Mouse (Mus musculus) adrenal gland (tissue): ENCODE data around the gene Vrk1.

Source experiments
- intact Hi-C: fragments of 180-260 bp; cut with DNase I; formaldehyde crosslinking; loops from one replicate; pipeline ENCODE4 v1.15.1; 2025

The Vrk1 gene

DNA sequence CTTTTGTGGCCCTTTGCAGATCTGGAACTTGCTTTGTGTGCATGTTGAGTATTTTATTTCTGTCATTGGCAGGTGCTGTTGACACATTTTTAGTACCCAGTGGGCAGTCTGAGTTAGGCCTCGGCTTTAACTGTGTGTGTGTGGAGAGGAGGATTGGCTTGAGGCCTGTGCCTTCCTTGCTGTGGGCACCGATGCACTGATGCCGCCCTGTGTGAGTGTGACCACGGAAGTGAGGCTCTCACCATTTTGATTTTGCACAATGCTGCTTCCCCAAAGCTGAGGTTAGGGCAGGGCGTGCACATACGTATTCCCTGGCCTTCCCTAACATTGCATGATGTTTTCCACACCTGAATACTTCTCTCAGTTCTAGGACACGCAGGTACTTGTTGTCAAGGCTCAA lies 30.2 kb downstream of the Vrk1 start:
- intact Hi-C loops = no loop called here

DNA sequence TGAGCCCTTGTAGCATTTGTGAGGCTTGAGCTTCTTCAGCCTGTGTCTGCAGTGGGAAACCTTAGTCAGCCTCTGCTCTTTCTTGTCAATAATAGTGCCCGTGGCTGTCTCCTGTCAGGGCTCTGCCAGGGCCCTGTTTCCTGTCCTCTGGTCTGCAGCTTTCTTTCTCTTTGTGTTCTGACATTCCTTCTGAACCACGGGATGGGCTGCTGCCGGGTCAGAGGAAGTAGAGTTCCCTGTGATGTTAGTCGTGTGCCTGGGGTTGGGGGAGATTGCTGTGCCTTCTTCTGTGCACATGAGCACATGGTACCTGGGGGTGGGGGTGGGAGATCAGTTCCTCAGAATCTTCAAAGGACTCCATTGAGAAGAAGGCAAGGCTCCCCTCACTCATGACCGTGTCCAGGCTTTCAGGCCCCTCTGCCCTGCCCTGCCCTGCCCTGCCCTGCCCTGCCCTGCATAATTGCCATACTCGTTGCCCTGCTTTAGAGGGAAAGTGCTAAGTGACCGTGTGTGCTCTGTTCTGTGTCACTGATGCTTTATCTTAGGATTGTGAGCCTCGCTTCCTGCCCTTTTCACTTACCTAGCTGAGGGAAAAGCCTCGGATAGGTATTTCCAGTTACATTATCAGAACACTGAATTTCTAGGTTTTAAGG lies 36.2 kb downstream of the Vrk1 start:
- intact Hi-C loops = no loop called here

DNA sequence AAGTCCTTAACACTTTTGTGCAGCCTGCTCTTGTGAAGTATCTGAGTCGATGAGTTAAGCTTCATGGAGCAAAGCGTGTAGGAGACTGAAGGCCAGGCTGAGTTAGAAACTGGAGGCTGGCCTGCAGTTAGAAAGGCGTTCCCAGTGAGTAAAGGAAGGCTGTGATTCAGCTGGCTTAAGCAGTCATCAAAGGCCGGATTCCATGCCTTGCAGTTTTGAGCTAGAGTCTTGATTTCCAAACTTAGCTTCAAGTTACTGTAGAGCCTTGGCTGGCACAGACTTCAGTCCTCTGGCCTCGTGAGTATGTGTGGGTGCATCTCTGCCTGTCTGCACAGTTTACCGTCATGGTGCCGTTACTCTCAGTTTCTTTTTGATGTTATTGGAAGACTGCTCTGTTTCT lies 42.2 kb downstream of the Vrk1 start:
- intact Hi-C loops = loop anchor here (10.0 kb wide), 1 partner anchor 87 kb away; no protein-coding TSS in a partner anchor

DNA sequence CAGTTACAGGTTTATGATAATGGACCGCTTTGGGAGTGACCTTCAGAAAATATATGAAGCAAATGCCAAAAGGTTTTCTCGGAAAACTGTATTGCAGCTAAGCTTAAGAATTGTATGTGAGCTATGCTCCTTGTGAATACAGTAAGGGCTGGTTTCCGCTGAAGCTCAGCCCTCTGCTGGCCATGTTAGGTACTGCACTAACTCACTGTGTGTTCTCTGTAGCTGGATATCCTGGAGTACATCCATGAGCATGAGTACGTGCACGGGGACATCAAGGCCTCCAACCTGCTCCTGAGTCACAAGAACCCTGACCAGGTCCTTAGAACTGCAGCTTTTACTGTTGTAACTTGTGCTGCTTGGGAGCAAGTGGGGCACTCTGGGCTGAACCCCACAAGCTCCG lies 45.8 kb downstream of the Vrk1 start:
- intact Hi-C loops = loop anchor here (5.0 to 10.0 kb wide), 2 partner anchors 91 to 218 kb away; no protein-coding TSS in a partner anchor

DNA sequence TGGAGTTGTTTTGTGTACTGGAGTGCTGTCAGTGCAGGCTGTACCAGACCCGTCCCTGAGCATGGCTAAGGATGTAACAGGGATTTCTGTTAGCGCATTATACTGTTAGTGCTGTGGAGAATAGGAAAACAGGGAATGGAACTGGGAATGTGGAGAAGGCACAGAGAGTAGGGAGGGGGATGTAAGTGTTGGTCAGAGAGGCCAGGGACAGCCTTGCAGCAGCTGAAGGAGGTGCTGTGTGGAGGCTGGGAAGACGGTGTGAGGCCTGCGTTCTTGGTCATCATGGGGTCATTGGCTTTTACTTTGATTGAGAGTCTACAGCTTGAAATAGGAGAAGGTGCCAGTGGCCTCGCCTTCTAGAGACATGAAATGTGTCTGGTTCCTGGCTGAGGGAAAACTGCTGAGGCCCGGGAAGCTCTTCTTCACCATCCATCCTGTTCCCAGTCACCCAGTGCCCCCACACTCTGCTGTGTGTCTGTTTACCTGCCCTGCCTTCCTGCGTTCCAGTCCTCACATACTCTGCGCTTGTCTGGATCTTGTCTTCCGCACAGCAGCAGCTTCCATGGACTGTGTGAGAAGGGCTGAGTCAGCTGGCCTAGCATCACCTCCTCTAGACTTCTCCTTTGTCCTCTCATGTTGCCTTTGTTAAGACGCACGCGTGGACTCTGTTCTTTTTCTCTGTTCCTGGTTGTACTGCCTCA lies 50.0 kb downstream of the Vrk1 start:
- intact Hi-C loops = loop anchor here (5.0 to 10.0 kb wide), 2 partner anchors 95 to 223 kb away; no protein-coding TSS in a partner anchor

DNA sequence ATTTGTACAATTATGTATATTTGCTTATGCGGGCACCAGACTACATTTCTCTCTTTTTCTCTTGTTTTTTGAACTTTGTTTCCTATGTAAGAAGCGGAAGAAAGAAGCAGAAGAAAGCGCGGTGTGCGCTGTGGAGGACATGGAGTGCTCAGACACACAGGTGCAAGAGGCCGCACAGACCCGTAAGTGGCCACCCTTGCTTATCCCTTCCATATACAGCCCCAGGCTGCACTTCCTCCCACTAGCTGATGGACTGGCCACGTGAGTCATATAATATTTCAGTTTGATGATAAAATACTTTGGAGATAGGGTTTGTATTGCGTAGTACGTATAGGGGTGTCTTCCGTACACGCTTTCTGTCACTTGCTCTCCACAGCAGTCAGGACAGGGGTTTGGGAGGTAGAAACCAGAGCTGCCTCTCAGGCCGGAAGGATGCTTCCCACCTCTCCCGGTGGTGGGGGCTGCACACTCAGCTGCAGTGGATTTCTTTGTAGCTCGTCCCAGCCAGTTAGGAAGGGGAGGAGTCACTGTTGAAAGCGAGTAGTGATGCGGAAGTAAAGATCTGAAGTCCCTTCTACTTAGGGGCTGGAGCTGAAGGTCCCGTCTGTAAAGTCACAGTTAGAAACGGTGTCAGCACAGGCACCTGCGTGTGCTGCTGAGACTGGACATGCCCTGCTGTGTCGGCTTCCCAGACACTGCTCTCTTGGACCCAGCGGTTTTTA lies 60.6 kb downstream of the Vrk1 start:
- intact Hi-C loops = no loop called here

DNA sequence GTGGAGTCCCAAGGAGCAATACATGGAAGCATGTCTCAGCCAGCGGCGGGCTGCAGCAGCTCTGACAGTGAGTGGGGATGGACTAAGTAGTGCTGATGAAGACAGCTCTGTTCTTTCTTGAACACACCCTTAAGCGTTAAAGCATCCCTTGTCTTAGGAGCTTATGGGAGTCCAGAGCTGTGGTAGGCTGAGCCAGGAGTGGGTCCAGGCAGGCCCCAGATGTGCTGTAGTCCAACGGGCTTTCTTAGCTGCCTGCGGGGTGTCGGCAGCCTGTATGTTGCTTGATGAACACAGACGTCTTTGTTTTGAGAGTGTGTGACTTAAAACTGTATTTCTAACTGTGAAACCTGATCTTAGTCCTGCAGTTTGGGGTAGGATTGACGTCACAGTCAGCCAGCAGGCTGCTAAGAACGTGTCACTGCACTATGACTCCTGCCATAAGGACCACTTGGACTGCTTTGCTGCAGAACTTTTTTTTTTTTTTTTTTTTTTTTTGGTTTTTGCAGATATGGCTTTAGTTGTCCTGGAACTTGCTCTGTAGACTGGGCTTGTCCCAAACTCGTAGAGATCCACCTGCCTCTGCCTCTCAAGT lies 61.6 kb downstream of the Vrk1 start:
- intact Hi-C loops = no loop called here

DNA sequence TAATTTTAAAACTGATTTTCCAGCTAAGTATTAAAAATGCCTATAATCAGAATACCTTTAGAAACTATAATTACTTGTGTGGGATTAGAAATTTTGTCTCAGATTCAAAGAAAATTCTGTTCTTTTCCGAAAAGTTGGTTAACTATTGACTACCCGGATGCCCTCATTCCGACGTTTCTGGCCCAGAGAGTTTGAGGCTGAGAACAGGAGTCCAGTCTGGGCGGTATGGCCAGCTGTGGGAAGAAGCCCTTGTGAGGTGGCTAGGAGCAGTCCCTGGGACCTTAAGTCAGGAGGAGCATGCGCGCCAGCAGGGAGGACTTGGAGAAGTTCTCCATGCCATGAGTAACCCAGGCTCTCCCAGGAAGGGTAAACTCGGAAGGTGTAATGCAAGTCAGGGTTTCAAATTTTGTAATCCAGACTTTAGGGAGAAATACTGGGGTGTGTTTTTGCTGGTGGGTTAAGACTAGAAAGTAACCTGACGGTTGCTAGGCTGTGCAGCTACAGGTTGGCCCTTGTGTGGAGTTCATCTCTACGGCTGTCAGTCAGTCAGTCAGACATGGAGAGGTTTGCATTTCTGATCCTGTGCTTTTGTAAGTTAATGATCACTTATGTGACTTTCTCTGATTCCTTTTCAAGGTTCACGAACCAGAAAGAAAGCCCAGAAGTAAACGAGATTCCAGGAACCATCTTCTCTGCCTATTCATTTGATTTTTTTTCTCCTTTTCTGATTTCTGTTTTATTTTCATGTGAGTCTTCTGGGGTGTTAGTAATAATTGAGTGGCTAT lies 64.5 kb downstream of the Vrk1 start:
- intact Hi-C loops = no loop called here

DNA sequence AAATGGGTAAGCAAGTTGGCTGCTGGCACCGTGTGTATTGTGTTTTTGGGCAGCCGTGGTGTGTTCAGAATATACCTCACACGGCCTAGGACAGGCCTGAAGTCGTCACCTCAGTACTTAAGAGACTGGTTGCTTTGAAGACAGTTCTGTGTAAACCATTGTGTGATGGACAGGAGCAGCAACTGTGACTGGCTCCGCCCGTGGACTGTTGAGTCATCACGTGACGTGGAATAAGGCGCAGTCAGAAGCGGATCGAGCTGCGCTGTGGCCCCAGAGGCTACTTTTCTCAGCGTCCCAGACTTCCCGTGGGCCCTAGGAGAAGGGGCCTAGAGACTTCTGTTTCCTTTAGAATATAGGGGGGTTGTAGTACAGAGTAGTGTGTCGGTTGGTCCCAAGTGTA lies 66.1 kb downstream of the Vrk1 start:
- intact Hi-C loops = no loop called here

DNA sequence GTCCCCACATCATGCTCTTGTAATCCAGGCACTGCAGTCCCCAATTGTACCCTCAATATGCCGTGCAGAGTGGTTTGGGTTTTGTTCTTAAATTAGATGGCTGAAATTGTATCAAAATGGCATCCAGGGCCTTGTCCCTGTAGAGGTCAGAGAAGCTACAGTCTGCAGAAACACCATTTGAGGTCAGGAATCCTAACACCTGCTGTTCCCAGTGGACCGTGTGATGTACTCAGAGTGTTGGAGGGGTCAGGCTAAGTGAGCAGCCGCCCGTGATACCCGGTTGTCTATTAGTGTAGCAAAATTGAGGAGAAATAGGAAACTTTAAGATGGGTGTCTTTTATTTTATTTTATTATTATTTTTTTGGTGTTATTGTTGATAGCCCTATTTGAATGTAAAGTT lies 70.5 kb downstream of the Vrk1 start:
- intact Hi-C loops = no loop called here

DNA sequence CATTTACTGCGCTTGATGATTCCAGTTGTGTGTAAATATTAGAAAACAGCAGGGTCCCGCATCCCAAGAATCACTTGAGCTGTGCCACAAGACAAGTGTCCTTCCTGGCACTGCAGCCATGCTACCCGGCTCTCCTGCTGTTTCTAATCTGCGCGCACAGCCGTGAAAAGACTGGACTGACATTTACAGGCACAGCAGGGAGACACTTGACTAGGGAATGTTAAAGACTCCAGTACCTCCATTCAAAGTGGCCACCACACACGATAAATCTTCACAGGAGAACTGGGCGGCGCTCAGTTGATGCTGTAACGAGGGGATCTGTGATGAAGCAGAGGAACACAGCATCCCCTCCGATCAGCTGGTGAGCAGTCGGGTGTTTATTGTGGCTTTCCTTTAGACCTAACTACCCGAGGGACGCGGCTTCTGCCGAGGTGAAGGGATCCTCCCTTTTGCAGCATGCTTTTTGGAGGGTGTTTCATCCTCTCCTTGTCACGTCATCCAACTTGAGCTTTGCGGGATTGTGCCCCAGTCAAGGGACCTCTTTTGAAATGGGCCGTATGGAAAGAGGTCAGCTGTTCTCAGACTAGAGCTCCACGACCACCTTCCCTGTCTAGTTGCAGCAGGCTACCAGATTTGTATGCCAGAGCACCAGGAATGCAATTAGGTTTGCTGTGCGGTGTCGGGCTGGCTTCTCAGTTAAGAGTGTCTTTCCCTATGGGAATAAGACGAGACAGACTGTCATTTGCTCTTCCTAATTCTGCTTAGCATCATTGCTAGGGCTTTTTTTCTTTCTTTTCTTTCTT lies 71.1 kb downstream of the Vrk1 start:
- intact Hi-C loops = no loop called here

DNA sequence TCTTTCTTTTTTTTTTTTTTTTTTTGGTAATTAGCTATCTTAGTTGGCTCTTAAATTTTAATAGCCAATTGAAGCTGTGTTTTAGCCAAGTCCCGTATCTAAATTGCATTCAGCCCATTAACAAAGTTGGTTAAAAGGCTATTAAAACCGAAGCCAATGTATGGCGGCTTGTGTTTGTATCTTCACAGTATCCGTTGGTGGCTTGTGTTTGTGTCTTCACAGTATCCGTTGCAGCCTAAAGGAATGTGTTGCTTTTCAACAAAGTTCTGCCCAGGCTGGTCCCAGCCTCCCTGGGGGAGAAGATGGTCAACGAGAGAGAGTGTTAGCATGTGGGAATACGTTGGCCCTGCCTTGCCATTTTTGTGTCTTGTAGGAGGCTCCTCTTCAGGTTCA lies 71.7 kb downstream of the Vrk1 start:
- intact Hi-C loops = no loop called here

DNA sequence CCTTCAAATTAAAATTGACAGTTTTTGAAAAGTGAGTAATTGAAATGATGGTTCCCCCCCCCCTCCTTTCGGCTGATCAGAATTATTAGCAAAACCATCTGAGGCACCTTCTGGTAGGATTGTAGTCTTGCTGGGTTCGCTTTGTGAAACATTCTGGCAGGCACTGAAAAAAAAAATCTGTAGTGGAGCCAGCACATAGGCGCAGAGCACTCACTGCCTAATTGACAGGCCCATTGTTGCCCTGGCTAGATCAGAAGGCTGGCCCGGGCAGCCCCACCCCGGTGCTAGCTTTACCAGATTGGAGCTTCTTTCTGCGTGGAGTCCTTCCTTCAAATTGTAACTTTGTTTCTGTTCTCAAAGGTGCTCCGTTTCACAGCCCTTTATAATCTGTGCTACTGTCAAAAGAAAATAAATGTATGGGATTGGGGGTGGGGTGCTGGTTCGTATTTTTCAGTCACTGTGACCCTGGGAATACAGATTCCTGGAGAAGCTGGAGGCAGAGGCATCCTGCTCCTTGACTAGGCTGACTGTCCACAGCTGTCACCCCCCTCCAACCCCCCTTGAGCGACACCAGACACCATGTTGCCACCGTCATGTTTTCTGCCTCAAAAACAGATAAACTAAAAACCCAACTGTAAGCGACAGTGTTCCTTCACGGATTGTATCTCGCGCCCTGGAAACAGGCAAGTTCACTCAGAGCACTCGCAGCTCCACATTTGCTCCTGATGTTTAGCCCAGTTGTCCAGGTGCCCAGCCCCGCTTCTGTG lies 72.3 kb downstream of the Vrk1 start:
- intact Hi-C loops = no loop called here

DNA sequence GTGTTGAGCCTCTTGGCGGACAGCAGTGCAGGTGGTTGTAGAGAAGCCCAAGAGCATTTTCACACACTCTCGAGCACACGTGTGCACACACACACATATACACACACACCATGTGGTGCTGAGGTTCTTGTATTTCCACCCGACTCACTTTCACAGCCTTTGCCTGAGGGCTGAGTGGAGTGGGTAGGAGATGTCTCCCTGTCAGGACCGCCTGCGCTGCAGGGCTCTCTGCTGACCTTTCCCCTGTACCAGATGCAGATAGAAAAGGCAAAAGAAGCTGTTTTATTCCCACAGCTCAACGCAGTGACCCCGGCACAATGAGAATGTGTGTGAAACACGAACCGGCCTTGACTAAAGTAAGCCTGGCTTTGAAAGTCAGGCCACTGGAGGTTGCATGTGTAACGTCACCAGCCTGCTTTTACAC lies 72.9 kb downstream of the Vrk1 start:
- intact Hi-C loops = no loop called here

DNA sequence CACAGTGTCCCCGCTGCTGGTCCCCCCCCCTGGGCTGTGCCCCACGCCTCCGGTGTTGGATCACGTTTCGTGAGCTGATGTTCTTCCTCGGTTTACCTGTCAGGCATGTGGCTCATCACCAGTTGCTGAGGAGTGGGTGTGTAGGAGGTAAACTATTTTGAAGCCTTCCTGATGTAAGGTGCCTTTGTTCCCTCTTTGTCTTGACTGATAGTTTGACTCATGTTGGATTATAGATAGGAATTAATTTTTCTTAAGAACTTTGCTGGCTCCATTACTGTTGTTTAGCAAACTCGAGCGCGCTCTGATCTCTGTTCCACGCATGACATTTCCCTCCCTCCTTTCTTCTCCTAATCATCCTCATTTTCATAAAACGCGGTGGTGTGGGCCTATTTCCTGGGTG lies 74.1 kb downstream of the Vrk1 start:
- intact Hi-C loops = no loop called here

DNA sequence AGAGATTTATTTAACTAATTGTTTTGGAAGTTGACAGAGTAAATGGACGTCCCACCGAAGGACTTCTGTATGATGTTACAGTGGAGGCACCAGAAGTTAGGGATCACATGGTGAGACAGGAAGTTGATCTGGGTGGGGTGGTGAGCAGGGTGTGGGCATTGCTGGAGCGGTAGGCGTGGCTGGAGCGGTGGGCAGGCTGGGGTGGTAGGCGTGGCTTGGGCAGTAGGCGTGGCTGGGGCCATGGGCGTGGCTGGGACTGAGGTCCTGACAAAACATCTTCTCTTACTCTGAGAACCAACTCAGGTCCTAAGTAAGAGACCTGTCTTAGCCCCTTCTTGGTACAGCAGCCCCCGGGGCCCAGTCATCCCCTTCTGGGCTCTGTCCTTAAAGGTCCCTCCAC lies 84.8 kb downstream of the Vrk1 start:
- intact Hi-C loops = no loop called here

DNA sequence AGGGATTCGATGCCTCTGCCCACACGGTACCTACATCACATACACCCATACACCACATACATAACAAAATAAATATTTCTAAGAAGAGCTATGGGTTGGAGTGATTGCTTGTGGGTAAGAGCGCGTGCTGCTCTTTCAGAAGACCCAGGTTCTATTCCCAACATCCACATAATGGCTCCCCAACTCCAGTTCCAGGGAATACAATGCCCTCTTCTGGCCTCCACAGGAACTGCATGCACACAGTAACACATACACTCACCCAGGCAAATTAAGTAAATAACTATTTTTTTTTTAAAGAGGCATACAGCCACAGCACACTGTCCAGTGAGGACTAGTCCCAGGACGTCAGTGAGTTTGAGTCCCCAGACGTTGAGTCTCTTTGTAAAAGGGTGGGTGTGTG lies 92.0 kb downstream of the Vrk1 start:
- intact Hi-C loops = no loop called here

DNA sequence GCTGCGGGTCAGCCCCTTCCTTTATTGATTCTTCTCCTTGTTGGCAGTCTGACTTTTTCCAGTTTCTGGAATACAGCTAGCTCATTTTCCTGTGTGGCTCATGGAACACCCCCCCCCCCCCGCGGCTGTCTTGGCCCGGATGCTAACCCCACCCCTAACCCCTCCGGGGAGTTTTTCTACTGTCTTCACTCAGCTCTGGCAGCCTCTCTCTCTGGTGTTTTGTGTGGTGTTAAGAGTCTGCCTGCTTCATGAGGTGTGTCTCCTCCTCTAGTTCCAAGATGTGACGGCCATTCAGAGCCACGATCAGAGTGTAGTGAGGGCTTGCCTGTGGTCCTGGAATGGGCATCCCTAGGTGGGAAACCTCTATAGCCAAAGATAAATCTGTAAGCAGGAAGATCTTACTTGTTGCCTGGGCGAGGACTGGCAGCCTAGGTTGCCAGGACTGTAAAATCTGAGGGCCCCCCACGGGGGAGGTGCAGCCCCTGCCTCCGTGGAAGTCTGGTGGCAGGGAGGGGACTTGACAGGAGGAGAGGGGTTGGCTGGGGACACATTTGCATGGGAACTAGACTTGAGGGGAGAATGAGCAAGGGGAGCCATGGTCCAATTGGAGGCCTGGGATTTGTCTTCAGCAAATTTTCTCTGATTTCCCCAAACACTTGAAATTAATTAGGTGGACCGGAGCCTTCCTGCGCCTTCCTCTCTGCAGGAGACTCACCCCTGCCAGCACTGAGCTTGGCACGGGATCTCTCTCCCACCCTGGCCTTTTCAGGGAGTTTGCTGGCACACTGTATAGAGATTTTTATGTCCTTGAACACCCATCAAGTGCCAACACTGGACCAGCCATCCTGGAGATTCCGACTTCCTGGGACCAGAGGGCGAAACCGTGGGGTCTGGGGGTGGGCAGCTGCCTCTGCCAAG lies 93.0 kb downstream of the Vrk1 start:
- intact Hi-C loops = no loop called here

DNA sequence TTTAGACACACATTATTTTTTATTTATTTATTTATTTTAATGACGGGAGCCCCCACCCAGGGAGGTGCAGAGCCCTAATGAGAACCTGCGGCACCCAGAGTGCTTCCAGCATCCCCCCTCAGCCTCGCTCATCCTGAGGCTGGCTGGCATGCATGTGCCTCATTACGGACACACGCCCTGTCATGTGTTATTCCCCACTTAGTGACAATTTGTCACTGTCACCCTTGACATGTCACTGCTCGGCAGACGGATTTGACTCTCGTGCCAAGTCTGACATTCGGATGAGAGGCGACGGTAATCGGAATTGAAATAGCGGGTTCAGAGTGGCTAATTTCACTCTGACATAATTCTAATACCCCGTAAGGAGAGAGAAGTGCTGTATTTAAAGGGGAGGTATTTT lies 97.2 kb downstream of the Vrk1 start:
- intact Hi-C loops = no loop called here
